Mouse (Mus musculus) midbrain, embryonic 15.5 days (tissue): ENCODE results near the gene Tjp1. TPM values are rescaled to one million over a fixed set of nuclear protein-coding genes. Genes with fewer than 3 reads are reported as not detected.

Experiments used
- ATAC-seq: fragments of 200-750 bp; cut with Nextera tagmentation; replicated peaks from 2 replicates; pipeline ENCODE4 v1.8.0; 2017; ENCODE audit warnings: moderate TSS enrichment
- H3K27ac ChIP-seq: fragments of 300-500 bp; sonication (generic); 2 replicates; pipeline ENCODE4 v1.5.1; 2015; ENCODE audit warnings: mild to moderate bottlenecking, inconsistent platforms
- H3K27me3 ChIP-seq: fragments of 300-500 bp; sonication (generic); replicated peaks from 2 replicates; pipeline ENCODE4 v1.6.1; 2015; ENCODE audit warnings: inconsistent platforms
- H3K36me3 ChIP-seq: fragments of 300-500 bp; sonication (generic); replicated peaks from 2 replicates; pipeline ENCODE4 v1.6.1; 2015; ENCODE audit warnings: inconsistent platforms
- H3K4me1 ChIP-seq: fragments of 300-500 bp; sonication (generic); 2 replicates; pipeline ENCODE4 v1.6.1; 2015; ENCODE audit warnings: inconsistent platforms
- H3K4me2 ChIP-seq: fragments of 300-500 bp; sonication (generic); 2 replicates; pipeline ENCODE4 v1.6.1; 2015; ENCODE audit warnings: inconsistent platforms, mild to moderate bottlenecking, moderate library complexity
- H3K4me3 ChIP-seq: fragments of 300-500 bp; sonication (generic); 2 replicates; pipeline ENCODE4 v1.5.1; 2015; ENCODE audit warnings: mild to moderate bottlenecking, inconsistent platforms
- H3K9ac ChIP-seq: fragments of 300-500 bp; sonication (generic); 2 replicates; pipeline ENCODE4 v1.6.1; 2015; ENCODE audit warnings: mild to moderate bottlenecking, inconsistent platforms
- H3K9me3 ChIP-seq: fragments of 300-500 bp; sonication (generic); 2 replicates; pipeline ENCODE4 v1.6.1; 2016; ENCODE audit warnings: inconsistent platforms
- WGBS: fragments of 180-500 bp; shearing (Covaris S2); methylation state at CpG from one replicate; pipeline ENCODE4 v1.1.7; 2015; ENCODE audit warnings: mixed read lengths; 5-methylcytosine and 5-hydroxymethylcytosine counted together
- polyA plus RNA-seq: library from polyadenylated mRNA; unstranded; fragments of >200 nt; fragmentation: Nextera tagmentation; extraction: Ambion mirVana; gene quantifications from 2 replicates; pipeline ENCODE4 v1.2.1, GENCODE M21; 2015

The Tjp1 gene
- polyA plus RNA-seq, 1 experiment from 2014 or later: 33.9 TPM

DNA sequence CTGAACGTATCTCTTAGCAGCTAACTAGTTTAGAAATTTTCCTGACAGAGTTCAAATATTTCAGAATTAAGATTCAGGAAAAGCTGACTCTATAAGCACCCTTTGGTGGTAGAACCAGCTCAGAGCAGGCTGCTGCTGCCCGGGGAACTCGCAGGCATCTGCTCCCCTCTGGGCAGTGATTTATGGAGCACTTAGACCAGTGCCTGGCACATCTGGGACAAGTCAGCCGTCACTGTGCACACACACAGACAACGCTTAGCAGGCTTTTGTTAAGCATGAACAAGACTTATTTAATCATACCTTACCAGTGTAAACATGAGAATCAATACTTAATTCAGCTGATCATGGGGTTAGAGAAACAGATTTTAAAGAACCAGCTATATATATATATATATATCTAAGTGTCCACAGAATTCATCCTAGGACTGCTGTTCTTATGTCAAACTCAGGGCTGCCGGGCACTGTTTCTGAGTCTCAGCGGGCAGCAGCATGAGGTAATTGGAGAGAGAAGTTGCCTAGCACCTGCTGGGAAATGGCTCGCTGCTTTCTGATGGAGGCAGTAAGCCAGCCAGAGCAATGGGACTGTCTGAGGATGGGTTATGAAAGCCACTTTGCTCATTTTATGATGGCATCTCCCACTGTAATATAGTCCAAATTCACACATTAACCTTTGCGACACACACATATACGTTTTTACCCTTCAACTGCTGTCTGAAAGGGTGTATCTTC lies 14.0 kb downstream of the Tjp1 start:
- ATAC-seq: no peak
- Histone ChIP-seq H3K27me3 (no peaks in the 10 kb centered on the region), H3K4me3 (no peak overlapping the region), H3K27ac (no peak overlapping the region), H3K9me3 (no peaks in the 10 kb centered on the region), H3K36me3 (no peaks in the 10 kb centered on the region), H3K4me1 (no peaks in the 10 kb centered on the region), H3K4me2 (no peak overlapping the region), H3K9ac (no peak overlapping the region)
- WGBS: 60% methylated on average over 10 of the region's 10 CpGs

DNA sequence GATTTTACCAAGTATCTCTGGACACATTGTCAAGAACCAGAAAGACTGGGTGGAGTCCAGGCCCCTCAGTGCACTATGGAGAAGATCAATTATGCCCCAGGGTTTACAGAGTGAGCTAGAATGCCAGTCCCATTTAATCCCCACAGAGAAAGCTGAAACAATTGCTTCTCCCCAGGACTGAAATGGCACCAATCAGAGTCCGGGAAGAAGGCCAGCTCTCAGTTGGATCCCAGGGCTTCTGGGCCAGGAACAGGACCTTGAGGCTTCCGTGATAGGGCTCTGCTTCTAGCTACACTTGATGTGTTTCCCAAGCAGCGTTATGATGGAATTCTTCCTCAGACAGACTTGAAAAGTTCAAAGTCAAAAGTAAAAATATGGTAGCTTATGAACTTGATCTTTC lies 18.2 kb downstream of the Tjp1 start:
- 40% methylated on average over 3 of the region's 3 CpGs for WGBS

DNA sequence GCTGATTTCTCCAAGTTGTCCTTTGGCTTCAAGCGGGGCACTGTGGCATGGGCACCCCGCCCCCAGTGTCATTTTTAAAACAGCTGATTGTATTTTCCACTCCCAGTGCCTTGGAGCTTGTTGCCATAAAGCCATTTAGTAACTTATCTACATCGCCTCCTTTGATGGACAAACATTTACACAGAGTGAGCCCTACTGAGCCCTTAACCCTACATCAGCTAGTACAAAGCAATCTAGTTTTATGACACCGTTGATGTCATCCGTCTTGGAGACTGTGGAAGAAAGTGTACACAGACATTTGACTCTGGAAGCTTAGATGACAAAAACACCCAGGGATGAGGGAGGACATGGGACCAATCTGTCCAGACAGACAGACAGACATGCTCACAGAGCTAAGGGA lies 20.2 kb downstream of the Tjp1 start:
- Histone ChIP-seq H3K4me1 (no peaks in the 10 kb centered on the region), H3K27me3 (no peaks in the 10 kb centered on the region), H3K36me3 (no peaks in the 10 kb centered on the region), H3K27ac (no peak overlapping the region), H3K9ac (no peak overlapping the region), H3K4me3 (no peak overlapping the region), H3K9me3 (no peaks in the 10 kb centered on the region), H3K4me2 (no peak overlapping the region)
- WGBS: 90% methylated on average over 5 of the region's 5 CpGs
- ATAC-seq: no peak

More for the DNA sequence above, 18.2 kb downstream of the Tjp1 start:
- Histone ChIP-seq H3K4me3 (no peak overlapping the region), H3K4me2 (no peak overlapping the region), H3K36me3 (no peaks in the 10 kb centered on the region), H3K9me3 (no peaks in the 10 kb centered on the region), H3K27me3 (no peaks in the 10 kb centered on the region), H3K27ac (no peak overlapping the region), H3K4me1 (no peaks in the 10 kb centered on the region), H3K9ac (no peak overlapping the region)
- ATAC-seq: no peak

DNA sequence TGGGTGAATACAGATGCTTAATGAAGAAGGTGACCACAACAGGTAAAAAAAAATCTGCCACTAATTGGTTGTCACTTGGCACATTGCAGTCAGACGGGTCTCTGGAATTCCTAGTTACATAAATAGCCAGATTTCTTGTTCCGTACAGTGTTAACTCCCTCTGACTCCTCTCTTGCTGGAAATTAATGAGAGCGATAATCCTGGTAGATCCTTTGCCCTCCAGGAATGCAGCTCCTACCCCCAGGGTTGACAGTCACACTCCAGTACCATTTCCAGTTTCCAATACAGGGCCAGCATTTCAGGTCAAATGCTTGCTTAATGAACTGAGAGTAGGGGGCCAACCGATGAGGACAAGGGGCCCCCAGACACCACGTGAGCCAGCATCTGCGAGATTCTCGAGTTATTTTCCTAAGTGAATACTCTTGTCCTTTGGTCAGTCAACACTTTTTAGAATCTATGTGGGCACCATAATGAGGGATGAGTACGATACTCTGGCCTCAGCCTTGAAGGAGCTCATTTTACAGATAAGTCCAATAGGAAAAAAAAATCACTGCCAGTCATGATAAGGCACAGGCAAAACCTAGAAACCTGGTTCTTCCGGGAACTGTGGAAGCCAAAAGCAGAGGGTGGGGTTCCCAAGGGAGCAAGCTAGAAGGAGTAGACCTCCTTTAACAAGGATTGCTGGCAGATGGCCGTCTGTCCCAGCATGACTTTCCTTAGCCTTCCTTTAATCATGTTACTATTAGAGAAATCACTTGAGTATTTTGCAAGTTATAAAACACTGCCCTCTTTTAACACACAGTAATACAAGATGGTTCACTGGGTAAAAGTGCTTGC lies 24.9 kb downstream of the Tjp1 start:
- H3K27ac ChIP-seq: no peak overlapping the region

DNA sequence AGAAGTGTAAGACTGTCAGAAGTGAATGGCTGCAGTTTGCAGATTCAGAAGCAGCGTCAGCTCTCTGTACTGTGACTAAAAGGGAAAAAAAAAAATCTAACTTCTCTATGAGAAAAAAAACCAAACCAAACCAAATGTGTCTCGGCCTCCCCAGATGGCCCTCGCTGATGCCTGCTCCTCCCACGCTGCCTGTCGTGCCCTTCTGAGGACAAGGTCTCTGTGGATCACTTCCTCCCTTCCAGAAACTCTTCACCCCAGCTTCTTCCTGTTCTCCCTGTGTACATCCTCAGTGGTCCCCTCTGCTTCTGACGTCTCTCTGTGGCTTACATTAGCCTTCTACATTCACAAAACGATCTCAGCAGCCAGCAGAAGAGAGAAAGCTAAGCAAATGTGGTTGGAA lies 26.8 kb downstream of the Tjp1 start:
- WGBS: 81% methylated on average over 7 of the region's 7 CpGs

More for the DNA sequence above, 24.9 kb downstream of the Tjp1 start:
- no peak overlapping the region for H3K9ac ChIP-seq
- no peaks in the 10 kb centered on the region for H3K9me3 ChIP-seq
- no peaks in the 10 kb centered on the region for H3K27me3 ChIP-seq
- H3K36me3 ChIP-seq: no peaks in the 10 kb centered on the region
- no peak overlapping the region for H3K4me3 ChIP-seq
- H3K4me2 ChIP-seq: no peak overlapping the region
- no peak for ATAC-seq
- H3K4me1 ChIP-seq: no peaks in the 10 kb centered on the region
- WGBS: 69% methylated on average over 10 of the region's 10 CpGs

DNA sequence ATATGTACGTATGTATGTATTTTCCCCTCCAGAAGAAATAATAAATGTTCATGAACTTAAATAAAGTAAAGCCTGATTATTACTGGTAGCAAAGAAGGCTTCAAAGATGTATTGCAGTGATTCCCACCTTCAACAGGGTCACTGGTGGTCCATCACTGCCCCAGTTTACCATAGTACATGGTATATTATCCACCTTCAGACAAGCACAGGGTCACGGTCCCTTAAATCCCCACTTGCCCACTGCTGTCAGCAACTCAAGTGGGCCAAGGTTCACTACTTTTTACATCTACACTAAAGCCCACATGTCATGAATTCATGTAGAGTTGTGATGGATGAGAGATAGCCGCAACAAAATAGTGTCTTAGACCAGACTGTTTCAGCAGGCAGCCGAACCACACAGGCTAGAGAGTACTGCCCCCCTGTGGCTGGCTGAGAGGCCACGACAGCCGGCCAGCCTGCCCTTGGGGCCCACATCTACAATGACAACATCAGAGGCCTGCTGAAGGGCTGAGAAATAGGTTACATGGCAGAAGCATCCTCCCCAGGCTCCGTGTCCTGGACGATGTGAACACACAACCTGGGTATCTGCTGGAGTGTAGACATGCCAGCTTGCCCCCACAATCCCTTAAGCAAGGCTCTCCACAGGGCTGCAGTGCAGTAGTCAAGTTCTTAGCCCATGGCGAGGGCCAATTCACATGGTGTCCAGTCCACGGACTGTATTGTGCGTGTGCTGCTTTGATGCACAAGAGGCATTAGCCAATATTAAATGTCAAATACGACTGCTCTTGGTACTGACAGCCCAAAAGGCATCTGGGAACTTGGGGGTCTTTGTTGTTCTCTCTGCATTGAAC lies 29.6 kb downstream of the Tjp1 start:
- Histone ChIP-seq H3K4me2 (no peak overlapping the region), H3K27me3 (no peaks in the 10 kb centered on the region), H3K9me3 (no peaks in the 10 kb centered on the region), H3K4me3 (no peak overlapping the region), H3K4me1 (no peaks in the 10 kb centered on the region), H3K27ac (no peak overlapping the region), H3K9ac (no peak overlapping the region), H3K36me3 (no peaks in the 10 kb centered on the region)
- ATAC-seq: peak; percentile 37; the same call in 1 of the 2 replicates
- WGBS: 50% methylated on average over 12 of the region's 12 CpGs

More for the DNA sequence above, 26.8 kb downstream of the Tjp1 start:
- H3K4me1 ChIP-seq: no peaks in the 10 kb centered on the region
- no peak overlapping the region for H3K4me3 ChIP-seq
- no peaks in the 10 kb centered on the region for H3K36me3 ChIP-seq
- no peaks in the 10 kb centered on the region for H3K9me3 ChIP-seq
- no peak overlapping the region for H3K27ac ChIP-seq
- ATAC-seq: no peak
- H3K27me3 ChIP-seq: no peaks in the 10 kb centered on the region
- H3K9ac ChIP-seq: no peak overlapping the region
- no peak overlapping the region for H3K4me2 ChIP-seq

DNA sequence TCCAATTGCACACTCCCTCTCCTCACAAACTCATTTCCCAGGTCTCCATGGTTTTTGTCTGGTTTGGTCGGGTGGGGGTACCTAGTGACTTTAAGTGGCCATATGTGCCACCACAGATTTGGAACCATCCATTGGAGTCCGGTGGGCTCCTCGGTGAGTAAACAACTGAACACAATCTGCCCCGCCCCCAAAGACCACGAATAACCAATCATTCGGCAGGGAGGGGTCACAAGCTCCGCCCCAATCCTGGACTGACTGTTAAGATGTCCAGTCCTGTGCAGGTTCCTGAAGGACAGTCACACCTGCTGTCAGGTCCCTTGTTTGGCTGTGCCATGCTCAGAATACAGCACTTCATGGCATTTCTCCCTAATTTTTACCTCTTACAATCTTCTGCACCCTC lies 37.1 kb downstream of the Tjp1 start:
- no peaks in the 10 kb centered on the region for H3K36me3 ChIP-seq
- no peak for ATAC-seq
- no peak overlapping the region for H3K4me3 ChIP-seq
- H3K27me3 ChIP-seq: no peaks in the 10 kb centered on the region
- no peak overlapping the region for H3K9ac ChIP-seq
- H3K9me3 ChIP-seq: no peaks in the 10 kb centered on the region
- H3K4me2 ChIP-seq: no peak overlapping the region
- 82% methylated on average over 7 of the region's 7 CpGs for WGBS
- 0 out of 2 replicates have a peak, but pooled peaks cover 4% of the 10 kb centered on the region for H3K4me1 ChIP-seq
- H3K27ac ChIP-seq: no peak overlapping the region

DNA sequence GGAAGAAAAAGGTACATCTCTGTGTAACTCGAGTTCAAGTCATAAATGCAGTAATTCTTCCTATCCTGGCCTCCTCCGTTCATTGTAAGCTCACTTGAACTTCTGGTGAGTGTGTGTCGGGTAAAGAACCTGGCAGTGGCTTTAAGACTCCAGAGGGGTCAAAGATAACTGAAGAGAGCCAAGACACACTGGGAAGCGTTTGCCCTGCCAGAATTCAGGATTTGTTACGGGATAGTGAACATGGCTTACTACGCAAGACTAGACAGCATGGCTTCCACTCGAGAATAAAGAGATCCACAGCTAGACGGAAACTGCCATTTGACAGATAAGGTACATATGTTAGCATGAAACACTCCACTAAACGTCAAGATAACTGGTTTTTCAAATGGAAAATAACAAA lies 37.8 kb downstream of the Tjp1 start:
- 0 out of 2 replicates have a peak, but pooled peaks cover 4% of the 10 kb centered on the region for H3K4me1 ChIP-seq
- no peak for ATAC-seq
- no peaks in the 10 kb centered on the region for H3K9me3 ChIP-seq
- no peak overlapping the region for H3K4me2 ChIP-seq
- H3K4me3 ChIP-seq: no peak overlapping the region
- H3K27me3 ChIP-seq: no peaks in the 10 kb centered on the region
- no peak overlapping the region for H3K27ac ChIP-seq
- H3K9ac ChIP-seq: no peak overlapping the region
- WGBS: 68% methylated on average over 9 of the region's 9 CpGs
- H3K36me3 ChIP-seq: no peaks in the 10 kb centered on the region

DNA sequence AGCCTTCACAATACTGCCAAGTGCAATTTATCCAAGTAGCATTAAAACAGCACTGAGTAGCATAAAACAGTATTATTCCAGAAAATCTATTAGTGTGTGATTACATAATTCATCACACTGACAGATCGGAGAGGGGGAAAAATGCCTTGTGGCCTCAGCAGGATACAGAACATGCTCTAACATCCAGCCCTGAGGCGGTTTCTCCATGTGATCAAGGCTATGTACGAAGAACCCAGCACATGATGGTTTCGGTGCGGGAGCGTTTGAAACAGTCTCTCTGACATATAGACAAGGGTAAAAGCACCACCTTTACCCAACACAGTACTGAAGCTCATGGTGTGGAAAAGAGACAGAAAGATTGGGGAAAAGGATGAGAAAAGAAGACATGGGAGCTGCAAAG lies 38.4 kb downstream of the Tjp1 start:
- Histone ChIP-seq H3K36me3 (no peaks in the 10 kb centered on the region), H3K4me2 (no peak overlapping the region), H3K4me1 (0 out of 2 replicates have a peak, but pooled peaks cover 4% of the 10 kb centered on the region), H3K27ac (no peak overlapping the region), H3K4me3 (no peak overlapping the region), H3K9ac (no peak overlapping the region), H3K27me3 (no peaks in the 10 kb centered on the region), H3K9me3 (no peaks in the 10 kb centered on the region)
- ATAC-seq: no peak
- WGBS: 78% methylated on average over 6 of the region's 6 CpGs

DNA sequence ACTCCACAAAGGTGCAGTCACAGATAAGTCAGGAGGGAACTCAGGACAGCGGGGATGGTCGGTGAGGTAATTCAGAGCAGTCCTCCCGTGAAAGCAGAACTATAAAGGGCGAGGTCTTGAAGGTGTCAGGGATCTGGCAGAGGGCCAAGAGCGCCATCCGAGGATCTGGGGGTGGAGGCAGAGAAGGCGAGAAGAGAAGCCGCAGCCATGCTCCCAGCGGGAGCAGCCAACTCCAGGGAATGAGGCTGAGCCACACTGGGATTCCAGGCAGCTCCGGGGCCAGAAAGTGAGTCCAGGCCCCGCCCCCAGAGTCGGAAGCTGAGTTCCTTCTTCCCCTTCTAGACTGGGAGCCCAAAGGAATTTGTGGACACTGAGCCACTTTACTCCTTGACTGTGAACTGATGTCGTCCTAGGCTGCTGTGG lies 41.3 kb downstream of the Tjp1 start:
- 9% methylated on average over 13 of the region's 13 CpGs for WGBS
- ATAC-seq: 0 out of 2 replicates have a peak, but pooled peaks have one; percentile 20
- Histone ChIP-seq H3K27me3 (no peaks in the 10 kb centered on the region), H3K9ac (no peak overlapping the region), H3K4me3 (no peak overlapping the region), H3K27ac (no peak overlapping the region), H3K4me1 (0 out of 2 replicates have a peak, but pooled peaks cover 4% of the 10 kb centered on the region), H3K36me3 (no peaks in the 10 kb centered on the region), H3K9me3 (no peaks in the 10 kb centered on the region), H3K4me2 (peak overlapping the region; percentile 14)

DNA sequence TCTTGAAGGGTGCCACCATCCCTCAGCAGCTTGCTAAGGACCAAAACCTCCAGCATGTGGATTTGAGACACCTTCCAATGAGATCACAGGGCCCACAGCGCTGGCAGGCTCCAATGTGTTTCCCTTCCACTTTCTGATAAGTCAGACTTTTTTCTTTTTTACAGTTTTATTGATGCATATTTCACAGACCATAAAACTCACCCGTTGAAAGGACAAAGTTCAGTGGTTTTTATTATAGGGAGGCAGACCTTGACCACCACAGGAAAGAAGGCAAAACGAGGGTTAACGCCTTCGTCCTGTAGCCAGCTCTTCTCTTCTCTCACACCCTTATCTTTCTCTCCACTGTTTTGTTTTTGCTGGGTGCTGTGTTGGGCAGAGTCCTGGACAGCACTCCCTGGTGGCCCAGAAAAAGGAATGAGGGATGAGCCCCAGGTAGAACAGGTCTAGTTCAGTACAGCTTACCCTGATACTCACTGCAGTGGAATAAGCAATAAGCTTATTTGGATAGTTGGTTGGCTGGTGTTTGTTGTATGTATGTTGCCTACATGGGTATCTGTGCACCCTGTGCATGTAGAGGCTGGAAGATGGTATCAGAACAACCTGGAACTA lies 43.3 kb downstream of the Tjp1 start:
- Histone ChIP-seq H3K4me1 (0 out of 2 replicates have a peak, but pooled peaks cover 4% of the 10 kb centered on the region), H3K4me3 (no peak overlapping the region), H3K9me3 (no peaks in the 10 kb centered on the region), H3K4me2 (no peak overlapping the region), H3K36me3 (no peaks in the 10 kb centered on the region), H3K9ac (no peak overlapping the region), H3K27me3 (no peaks in the 10 kb centered on the region), H3K27ac (no peak overlapping the region)
- no peak for ATAC-seq
- 81% methylated on average over 5 of the region's 5 CpGs for WGBS
